Mouse (Mus musculus) limb, embryonic 13.5 days (tissue): ENCODE measurements around the gene Mrgprb4. TPM values are rescaled to one million over a fixed set of nuclear protein-coding genes. Genes with fewer than 3 reads are reported as not detected.

ENCODE experiments used
- ATAC-seq: fragments of 200-750 bp; cut with Nextera tagmentation; 2 replicates; pipeline ENCODE4 v1.8.0; 2017; ENCODE audit warnings: low read depth, moderate number of reproducible peaks, moderate TSS enrichment; ENCODE audit not compliant: low FRiP score
- H3K27ac ChIP-seq: fragments of 300-500 bp; sonication (generic); 2 replicates; pipeline ENCODE4 v1.5.1; 2015; ENCODE audit warnings: inconsistent platforms, mild to moderate bottlenecking, moderate library complexity
- H3K27me3 ChIP-seq: fragments of 300-500 bp; sonication (generic); 2 replicates; pipeline ENCODE4 v1.6.1; 2015; ENCODE audit warnings: mild to moderate bottlenecking, inconsistent platforms
- H3K36me3 ChIP-seq: fragments of 300-500 bp; sonication (generic); 2 replicates; pipeline ENCODE4 v1.6.1; 2015; ENCODE audit warnings: inconsistent platforms, mild to moderate bottlenecking, moderate library complexity
- H3K4me1 ChIP-seq: fragments of 300-500 bp; sonication (generic); 2 replicates; pipeline ENCODE4 v1.6.1; 2015; ENCODE audit warnings: inconsistent platforms
- H3K4me2 ChIP-seq: fragments of 300-500 bp; sonication (generic); replicated peaks from 2 replicates; pipeline ENCODE4 v1.6.1; 2015; ENCODE audit warnings: inconsistent platforms, mild to moderate bottlenecking, moderate library complexity
- H3K4me3 ChIP-seq: fragments of 300-500 bp; sonication (generic); 2 replicates; pipeline ENCODE4 v1.5.1; 2015; ENCODE audit warnings: moderate library complexity, mild to moderate bottlenecking, inconsistent platforms
- H3K9ac ChIP-seq: fragments of 300-500 bp; sonication (generic); 2 replicates; pipeline ENCODE4 v1.6.1; 2015; ENCODE audit warnings: mild to moderate bottlenecking, inconsistent platforms
- H3K9me3 ChIP-seq: fragments of 300-500 bp; sonication (generic); 2 replicates; pipeline ENCODE4 v1.6.1; 2016; ENCODE audit warnings: inconsistent platforms
- WGBS: fragments of 180-500 bp; shearing (Covaris S2); methylation state at CpG from one replicate; pipeline ENCODE4 v1.1.7; 2015; 5-methylcytosine and 5-hydroxymethylcytosine counted together
- polyA plus RNA-seq: library from polyadenylated mRNA; unstranded; fragments of >200 nt; fragmentation: Nextera tagmentation; extraction: Ambion mirVana; gene quantifications from 2 replicates; pipeline ENCODE4 v1.2.1, GENCODE M21; 2015

The Mrgprb4 gene
- not detected in 2 replicates for polyA plus RNA-seq

DNA sequence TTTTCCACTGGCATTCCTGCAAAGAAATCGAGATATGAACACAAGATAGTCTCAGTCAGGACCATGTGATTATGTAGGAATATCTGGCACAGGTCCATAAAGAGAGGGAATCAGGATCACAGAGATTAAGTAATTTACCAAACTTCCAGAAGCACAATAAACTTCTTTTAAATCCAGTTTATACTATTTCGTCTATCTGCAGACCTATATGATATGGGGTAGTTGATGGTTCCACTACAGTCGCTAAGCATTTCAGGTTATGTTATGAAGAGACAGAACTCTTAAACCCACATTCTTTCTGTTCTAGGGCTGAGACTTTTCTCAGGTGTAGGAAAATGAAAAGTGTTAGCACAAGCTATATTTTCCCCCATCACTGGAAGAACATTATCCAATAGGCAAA lies at the start of gene Mrgprb4:
Mrgprb4 (minus strand) TSS at position 101 of the 400 bp plus-strand sequence.
- no peak within 1 kb of the TSS for H3K4me3 ChIP-seq
- no peaks in the 10 kb centered on the region for H3K36me3 ChIP-seq
- H3K27me3 ChIP-seq, result no peaks in the 10 kb centered on the region
- ATAC-seq, result no peak
- H3K4me2 ChIP-seq, result no peak within 1 kb of the TSS
- no peak within 1 kb of the TSS for H3K27ac ChIP-seq
- no peaks in the 10 kb centered on the region for H3K4me1 ChIP-seq
- 85% methylated on average over 3 of the region's 3 CpGs for WGBS
- no peaks in the 10 kb centered on the region for H3K9me3 ChIP-seq
- H3K9ac ChIP-seq, result no peak within 1 kb of the TSS

DNA sequence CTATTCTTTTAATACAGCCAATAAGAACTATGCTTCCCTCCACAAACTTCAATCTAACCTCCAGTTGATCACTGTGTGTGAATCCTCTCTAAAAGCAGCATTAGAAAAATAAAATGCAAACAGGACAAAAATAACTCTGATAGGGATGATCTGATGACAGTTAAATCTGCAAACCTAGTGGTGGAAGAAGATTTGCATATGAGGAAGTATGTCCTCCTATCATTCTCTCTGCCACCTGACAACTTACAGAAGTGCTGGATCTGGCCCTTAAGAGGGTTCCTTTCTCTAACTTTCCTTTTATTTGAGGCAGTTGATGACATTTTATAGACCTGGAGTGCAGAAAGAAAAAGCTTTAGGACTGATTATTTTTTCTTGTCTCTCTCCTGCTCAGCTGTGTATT lies 27.0 kb upstream of the Mrgprb4 start:
- Histone ChIP-seq H3K9ac (no peak overlapping the region), H3K36me3 (no peaks in the 10 kb centered on the region), H3K4me2 (no peak overlapping the region), H3K4me3 (no peak overlapping the region), H3K4me1 (no peaks in the 10 kb centered on the region), H3K9me3 (peaks cover 7% of the 10 kb centered on the region; the same call in 1 of the 2 replicates), H3K27me3 (no peaks in the 10 kb centered on the region), H3K27ac (no peak overlapping the region)
- no peak for ATAC-seq

DNA sequence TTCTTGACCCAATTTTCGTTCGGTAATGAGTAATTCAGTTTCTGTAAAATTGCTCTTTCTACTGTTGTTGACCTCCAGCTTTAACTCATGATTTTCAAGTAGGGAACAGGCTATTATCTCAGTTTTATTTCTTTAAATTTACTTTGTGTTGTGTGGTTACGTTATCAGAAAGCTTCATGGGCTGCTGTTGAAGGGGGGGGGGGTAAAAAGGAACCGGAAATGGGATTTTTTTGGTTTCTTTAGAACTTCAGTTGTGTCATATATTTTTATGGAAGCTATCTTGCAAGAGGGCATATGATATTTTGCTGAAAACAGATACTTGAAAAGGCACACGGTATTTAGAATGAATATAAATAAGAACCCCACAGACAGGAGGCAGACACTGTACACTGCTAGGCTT lies 26.0 kb upstream of the Mrgprb4 start:
- Histone ChIP-seq H3K27me3 (no peaks in the 10 kb centered on the region), H3K36me3 (no peaks in the 10 kb centered on the region), H3K4me2 (no peak overlapping the region), H3K9me3 (peaks cover 7% of the 10 kb centered on the region; the same call in 1 of the 2 replicates), H3K4me1 (no peaks in the 10 kb centered on the region), H3K27ac (no peak overlapping the region), H3K4me3 (no peak overlapping the region), H3K9ac (no peak overlapping the region)
- ATAC-seq, result no peak
- WGBS, result 87% methylated on average over 5 of the region's 5 CpGs

DNA sequence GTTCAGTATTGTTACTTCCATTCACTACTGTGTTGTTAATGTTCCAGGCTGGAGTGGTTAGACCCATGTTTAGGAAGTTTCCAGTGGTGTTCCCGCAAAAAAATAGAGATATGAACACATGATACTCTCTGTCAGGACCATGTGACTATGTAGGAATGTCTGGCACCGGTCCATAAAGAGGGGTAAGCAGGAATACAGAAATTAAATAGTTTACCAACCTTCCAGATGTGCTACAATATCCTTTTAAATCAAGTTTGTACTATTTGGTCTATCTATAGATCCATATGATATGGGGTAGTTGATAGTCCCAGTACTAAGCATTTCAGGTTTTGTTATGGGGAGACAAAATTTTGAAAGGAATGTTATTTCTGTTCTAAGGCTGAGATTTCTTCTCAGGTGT lies 30.2 kb downstream of the Mrgprb4 start, which contains the start of gene Mrgprb5:
Mrgprb5 (minus strand) TSS at position 101 of the 400 bp plus-strand sequence.
- Histone ChIP-seq H3K27ac (no peak within 1 kb of the TSS), H3K27me3 (no peaks in the 10 kb centered on the region), H3K9me3 (no peaks in the 10 kb centered on the region), H3K36me3 (no peaks in the 10 kb centered on the region), H3K4me1 (no peaks in the 10 kb centered on the region), H3K4me2 (no peak within 1 kb of the TSS), H3K9ac (no peak within 1 kb of the TSS), H3K4me3 (no peak within 1 kb of the TSS)
- ATAC-seq, result no peak
- WGBS, result 77% methylated on average over 2 of the region's 2 CpGs

DNA sequence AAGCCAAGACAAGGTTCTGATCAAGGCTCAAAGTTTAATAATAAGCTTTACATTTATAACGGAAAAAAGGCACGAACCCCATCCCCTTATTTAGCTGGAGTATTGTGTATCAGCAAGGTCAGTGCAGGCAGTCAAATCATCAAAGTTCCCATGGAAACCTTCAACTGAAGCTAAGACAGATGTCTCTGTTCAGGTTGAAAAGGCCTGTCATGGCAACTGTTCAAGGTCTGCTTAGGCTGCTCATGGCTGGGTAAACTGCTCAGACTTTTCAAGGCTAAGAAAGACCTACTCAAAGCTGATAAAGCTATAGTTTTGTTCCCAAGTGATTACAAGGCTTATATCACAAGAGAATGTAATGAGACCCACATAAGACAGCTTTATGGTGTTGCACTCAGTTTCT lies 31.6 kb downstream of the Mrgprb4 start:
- Histone ChIP-seq H3K9me3 (no peaks in the 10 kb centered on the region), H3K9ac (no peak overlapping the region), H3K27me3 (no peaks in the 10 kb centered on the region), H3K4me3 (no peak overlapping the region), H3K27ac (no peak overlapping the region), H3K4me2 (no peak overlapping the region), H3K4me1 (no peaks in the 10 kb centered on the region), H3K36me3 (no peaks in the 10 kb centered on the region)
- 88% methylated on average over 2 of the region's 2 CpGs for WGBS
- no peak for ATAC-seq

Other genes starting within 250 kb of the Mrgprb4 start
- gene Mrgpra4, start 217.2 kb downstream of the Mrgprb4 start, polyA plus RNA-seq, result not detected in 2 replicates
- gene Mrgprx1, start 171.7 kb downstream of the Mrgprb4 start, polyA plus RNA-seq, result not detected in 2 replicates
- not detected in 2 replicates for gene Mrgprb5, start 30.3 kb downstream of the Mrgprb4 start, polyA plus RNA-seq
- not detected in 2 replicates for gene Mrgprb8, start 189.2 kb upstream of the Mrgprb4 start, polyA plus RNA-seq